Mouse (Mus musculus) forebrain, embryonic 16.5 days (tissue): Measurements from ENCODE around the gene Defa20. TPM values are rescaled to one million over a fixed set of nuclear protein-coding genes. Genes with fewer than 3 reads are reported as not detected.
"Not testable (repeated sequence)": the region's sequence is repeated elsewhere in the genome, so short reads cannot be mapped to it uniquely, and the experiment has no call there.

Source experiments
- ATAC-seq: fragments of 200-750 bp; cut with Nextera tagmentation; 2 replicates; pipeline ENCODE4 v1.8.0; 2017; ENCODE audit warnings: mild to moderate bottlenecking, moderate library complexity
- H3K27ac ChIP-seq: fragments of 300-500 bp; sonication (generic); 2 replicates; pipeline ENCODE4 v1.5.1; 2014; ENCODE audit warnings: low read length, control low read depth
- H3K27me3 ChIP-seq: fragments of 300-500 bp; sonication (generic); replicated peaks from 2 replicates; pipeline ENCODE4 v1.6.1; 2014; ENCODE audit warnings: low read length; ENCODE audit not compliant: control insufficient read depth, insufficient read depth
- H3K36me3 ChIP-seq: fragments of 300-500 bp; sonication (generic); 2 replicates; pipeline ENCODE4 v1.6.1; 2014; ENCODE audit not compliant: control insufficient read depth, insufficient read depth
- H3K4me1 ChIP-seq: fragments of 300-500 bp; sonication (generic); replicated peaks from 2 replicates; pipeline ENCODE4 v1.6.1; 2014; ENCODE audit warnings: low read length; ENCODE audit not compliant: control insufficient read depth, insufficient read depth
- H3K4me2 ChIP-seq: fragments of 300-500 bp; sonication (generic); 2 replicates; pipeline ENCODE4 v1.6.1; 2014; ENCODE audit warnings: mild to moderate bottlenecking, low read length, control low read depth
- H3K4me3 ChIP-seq: fragments of 300-500 bp; sonication (generic); replicated peaks from 2 replicates; pipeline ENCODE4 v1.5.1; 2014; ENCODE audit warnings: mild to moderate bottlenecking, low read length, control low read depth
- H3K9ac ChIP-seq: fragments of 300-500 bp; sonication (generic); replicated peaks from 2 replicates; pipeline ENCODE4 v1.6.1; 2014; ENCODE audit warnings: low read depth, low read length, control low read depth
- H3K9me3 ChIP-seq: fragments of 300-500 bp; sonication (generic); 2 replicates; pipeline ENCODE4 v1.6.1; 2016; ENCODE audit warnings: low read length; ENCODE audit not compliant: control insufficient read depth
- WGBS: fragments of 180-500 bp; shearing (Covaris S2); extraction: QIAGEN DNeasy Blood & Tissue Kit; methylation state at CpG from one replicate; pipeline ENCODE4 v1.1.7; 2014; 5-methylcytosine and 5-hydroxymethylcytosine counted together
- polyA plus RNA-seq: library from polyadenylated mRNA; unstranded; fragments of >200 nt; fragmentation: Nextera tagmentation; extraction: Ambion mirVana; gene quantifications from 2 replicates; pipeline ENCODE4 v1.2.1, GENCODE M21; 2015

The Defa20 gene
- not detected in 2 replicates for polyA plus RNA-seq

DNA sequence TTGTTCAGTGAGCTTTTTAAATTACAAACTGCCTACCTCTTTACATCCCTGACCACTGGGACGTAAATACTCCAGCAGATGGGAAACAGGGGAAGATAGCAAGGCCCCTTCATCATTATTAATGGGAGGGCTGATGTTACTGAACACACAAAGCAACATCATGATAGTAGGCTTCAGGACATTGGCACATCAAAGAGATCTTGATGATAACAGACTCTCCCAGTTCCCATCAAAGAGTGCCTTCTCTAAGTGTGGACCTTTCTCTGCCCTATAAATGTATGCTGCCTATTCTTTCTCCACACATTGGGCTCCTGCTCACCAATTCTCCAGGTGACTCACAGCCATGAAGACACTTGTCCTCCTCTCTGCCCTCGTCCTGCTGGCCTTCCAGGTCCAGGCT is at the start of gene Defa20:
Gene Defa20 (plus strand): TSS at position 301 of the 400 bp plus-strand sequence.
- not testable (repeated sequence) for ATAC-seq, H3K27me3 ChIP-seq, H3K9ac ChIP-seq, H3K4me3 ChIP-seq, H3K4me2 ChIP-seq, H3K36me3 ChIP-seq, H3K9me3 ChIP-seq, H3K4me1 ChIP-seq, H3K27ac ChIP-seq
- no CpG with 5 or more reads among the region's 2 CpGs for WGBS

DNA sequence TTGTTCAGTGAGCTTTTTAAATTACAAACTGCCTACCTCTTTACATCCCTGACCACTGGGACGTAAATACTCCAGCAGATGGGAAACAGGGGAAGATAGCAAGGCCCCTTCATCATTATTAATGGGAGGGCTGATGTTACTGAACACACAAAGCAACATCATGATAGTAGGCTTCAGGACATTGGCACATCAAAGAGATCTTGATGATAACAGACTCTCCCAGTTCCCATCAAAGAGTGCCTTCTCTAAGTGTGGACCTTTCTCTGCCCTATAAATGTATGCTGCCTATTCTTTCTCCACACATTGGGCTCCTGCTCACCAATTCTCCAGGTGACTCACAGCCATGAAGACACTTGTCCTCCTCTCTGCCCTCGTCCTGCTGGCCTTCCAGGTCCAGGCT is 19.7 kb downstream of the Defa20 start, which contains the start of gene Defa32:
Gene Defa32 (plus strand): TSS at position 301 of the 400 bp plus-strand sequence.
- not testable (repeated sequence) for H3K36me3 ChIP-seq, ATAC-seq, H3K9ac ChIP-seq, H3K27ac ChIP-seq, H3K4me1 ChIP-seq, H3K4me3 ChIP-seq, H3K4me2 ChIP-seq, H3K9me3 ChIP-seq, H3K27me3 ChIP-seq
- no CpG with 5 or more reads among the region's 2 CpGs for WGBS

Other genes starting within 250 kb of the Defa20 start
- gene Defa27, start 193.7 kb upstream of the Defa20 start, polyA plus RNA-seq = not detected in 2 replicates
- gene Defa29, start 182.2 kb upstream of the Defa20 start, polyA plus RNA-seq = not detected in 2 replicates
- not detected in 2 replicates for gene Defa2, start 130.7 kb upstream of the Defa20 start, polyA plus RNA-seq
- gene Defa33, start 117.4 kb upstream of the Defa20 start, polyA plus RNA-seq = not detected in 2 replicates
- not detected in 2 replicates for gene Defa36, start 81.8 kb upstream of the Defa20 start, polyA plus RNA-seq
- gene Gm7849, start 52.7 kb upstream of the Defa20 start, polyA plus RNA-seq = not detected in 2 replicates
- gene Defa32, start 19.8 kb downstream of the Defa20 start, polyA plus RNA-seq = not detected in 2 replicates
- not detected in 2 replicates for gene Defa37, start 56.1 kb downstream of the Defa20 start, polyA plus RNA-seq
- gene Defa28, start 73.7 kb downstream of the Defa20 start, polyA plus RNA-seq = not detected in 2 replicates
- gene Gm7861, start 85.2 kb downstream of the Defa20 start, polyA plus RNA-seq = not detected in 2 replicates
- gene Defa26, start 108.9 kb downstream of the Defa20 start, polyA plus RNA-seq = not detected in 2 replicates
- not detected in 2 replicates for gene Defa17, start 146.5 kb downstream of the Defa20 start, polyA plus RNA-seq
- gene Defa34, start 156.5 kb downstream of the Defa20 start, polyA plus RNA-seq = not detected in 2 replicates
- gene AY761184, start 194.4 kb downstream of the Defa20 start, polyA plus RNA-seq = not detected in 2 replicates
- not detected in 2 replicates for gene Defa24, start 225.2 kb downstream of the Defa20 start, polyA plus RNA-seq